Mouse (Mus musculus): ENCODE measurements around the gene Mlh1. TPM values are rescaled to one million over a fixed set of nuclear protein-coding genes. Genes with fewer than 3 reads are reported as not detected.

The Mlh1 gene
- polyA plus RNA-seq, 1 experiment, result 40.9 TPM

GRCm38 (mm10) chr9:111302196-111302831, 30.7 kb upstream of the Mlh1 start:
- TF ChIP-seq CTCF (IDR thresholded peaks at IDR 0.05; ENCODE audit: borderline replicate concordance, extremely low read depth, insufficient read depth, insufficient read length) (no peak), POLR2A (IDR thresholded peaks at IDR 0.05; ENCODE audit: borderline replicate concordance, extremely low read depth, insufficient read depth, insufficient read length, poor library complexity, severe bottlenecking) (no peak)
- DNase-seq (ENCODE audit: low read depth), result peak; percentile 46

GRCm38 (mm10) chr9:111298606-111299005, 27.0 kb upstream of the Mlh1 start:
- no peak for TF ChIP-seq CTCF (IDR thresholded peaks at IDR 0.05; ENCODE audit: borderline replicate concordance, extremely low read depth, insufficient read depth, insufficient read length)
- no peak for TF ChIP-seq POLR2A (IDR thresholded peaks at IDR 0.05; ENCODE audit: borderline replicate concordance, extremely low read depth, insufficient read depth, insufficient read length, poor library complexity, severe bottlenecking)
- DNase-seq (ENCODE audit: low read depth), result peak; percentile 28

DNA sequence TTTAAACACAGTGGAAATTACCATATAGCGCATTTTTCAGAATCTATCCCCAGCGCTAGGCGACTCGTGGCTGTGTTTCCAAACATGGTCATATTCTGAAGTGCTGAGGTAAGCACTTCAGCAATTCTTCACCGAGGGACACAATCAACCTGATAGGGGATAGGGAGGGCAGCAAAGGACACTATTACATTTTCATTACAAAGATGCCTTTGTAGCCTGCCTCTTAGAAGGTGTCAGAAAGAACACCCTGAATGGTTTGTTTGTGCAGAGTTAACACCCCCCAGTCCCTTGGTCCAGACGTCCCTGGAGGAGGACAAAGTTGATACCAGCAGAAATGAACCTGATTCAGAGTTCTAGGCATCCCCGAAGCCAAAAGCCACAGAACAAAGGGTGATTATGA, 24.8 kb upstream of the Mlh1 start:
- no peak for DNase-seq (ENCODE audit: low read depth)
- TF ChIP-seq POLR2A (IDR thresholded peaks at IDR 0.05; ENCODE audit: borderline replicate concordance, extremely low read depth, insufficient read depth, insufficient read length, poor library complexity, severe bottlenecking), result no peak
- no peak for TF ChIP-seq CTCF (IDR thresholded peaks at IDR 0.05; ENCODE audit: borderline replicate concordance, extremely low read depth, insufficient read depth, insufficient read length)

DNA sequence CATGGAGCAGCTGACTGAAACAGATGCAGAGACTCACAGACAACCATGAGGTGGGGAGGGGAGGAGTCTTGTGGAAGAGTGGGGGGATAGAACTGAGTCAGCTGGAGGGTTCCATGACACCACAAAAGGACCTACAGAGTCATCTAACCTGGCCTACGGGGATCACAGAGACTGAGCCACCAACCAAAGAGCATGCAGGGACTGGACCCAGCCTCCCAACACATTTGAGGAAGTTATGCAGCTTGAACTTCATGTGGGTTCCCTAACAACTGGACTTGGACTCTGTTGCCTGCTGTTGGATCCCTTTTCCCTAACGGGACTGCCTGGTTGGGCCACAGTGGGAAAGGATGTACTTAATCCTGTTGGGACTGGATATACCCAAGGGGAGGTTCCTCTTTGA, 23.7 kb upstream of the Mlh1 start:
- no peak for DNase-seq (ENCODE audit: low read depth)
- TF ChIP-seq POLR2A (IDR thresholded peaks at IDR 0.05; ENCODE audit: borderline replicate concordance, extremely low read depth, insufficient read depth, insufficient read length, poor library complexity, severe bottlenecking) (no peak), CTCF (IDR thresholded peaks at IDR 0.05; ENCODE audit: borderline replicate concordance, extremely low read depth, insufficient read depth, insufficient read length) (no peak)

DNA sequence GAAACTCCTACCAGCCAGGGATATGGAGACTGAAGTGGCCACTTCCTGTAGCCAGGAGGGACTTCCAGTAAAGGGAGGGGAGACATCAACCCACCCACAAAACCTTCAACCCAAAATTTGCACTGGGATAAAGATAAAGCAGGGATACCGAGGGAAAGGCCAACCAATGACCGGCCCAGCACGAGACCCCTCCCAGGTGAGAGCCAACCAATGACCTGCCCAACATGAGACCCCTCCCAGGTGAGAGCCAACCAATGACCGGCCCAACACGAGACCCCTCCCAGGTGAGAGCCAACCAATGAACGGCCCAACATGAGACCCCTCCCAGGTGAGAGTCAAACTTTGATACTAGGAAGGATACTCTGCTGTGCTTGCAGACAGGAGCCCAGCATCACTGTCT, 23.3 kb upstream of the Mlh1 start:
- no peak for TF ChIP-seq POLR2A (IDR thresholded peaks at IDR 0.05; ENCODE audit: borderline replicate concordance, extremely low read depth, insufficient read depth, insufficient read length, poor library complexity, severe bottlenecking)
- no peak for TF ChIP-seq CTCF (IDR thresholded peaks at IDR 0.05; ENCODE audit: borderline replicate concordance, extremely low read depth, insufficient read depth, insufficient read length)

GRCm38 (mm10) chr9:111293234-111293633, 21.6 kb upstream of the Mlh1 start:
- TF ChIP-seq CTCF (IDR thresholded peaks at IDR 0.05; ENCODE audit: borderline replicate concordance, extremely low read depth, insufficient read depth, insufficient read length) (no peak), POLR2A (IDR thresholded peaks at IDR 0.05; ENCODE audit: borderline replicate concordance, extremely low read depth, insufficient read depth, insufficient read length, poor library complexity, severe bottlenecking) (no peak)
- no peak for DNase-seq (ENCODE audit: low read depth)

More for the DNA sequence above, 23.3 kb upstream of the Mlh1 start:
- DNase-seq (ENCODE audit: low read depth), result no peak

- DNase-seq (ENCODE audit: low read depth), result peak; percentile 49
- no peak for TF ChIP-seq CTCF (IDR thresholded peaks at IDR 0.05; ENCODE audit: borderline replicate concordance, extremely low read depth, insufficient read depth, insufficient read length)
- no peak for TF ChIP-seq POLR2A (IDR thresholded peaks at IDR 0.05; ENCODE audit: borderline replicate concordance, extremely low read depth, insufficient read depth, insufficient read length, poor library complexity, severe bottlenecking)
Observed at GRCm38 (mm10) chr9:111290539-111291100, 19.0 kb upstream of the Mlh1 start.

GRCm38 (mm10) chr9:111289832-111290339, 18.3 kb upstream of the Mlh1 start:
- TF ChIP-seq POLR2A (IDR thresholded peaks at IDR 0.05; ENCODE audit: borderline replicate concordance, extremely low read depth, insufficient read depth, insufficient read length, poor library complexity, severe bottlenecking) (no peak), CTCF (IDR thresholded peaks at IDR 0.05; ENCODE audit: borderline replicate concordance, extremely low read depth, insufficient read depth, insufficient read length) (peak; percentile 100)
- peak; percentile 87 for DNase-seq (ENCODE audit: low read depth)

- no peak for TF ChIP-seq CTCF (IDR thresholded peaks at IDR 0.05; ENCODE audit: borderline replicate concordance, extremely low read depth, insufficient read depth, insufficient read length)
- TF ChIP-seq POLR2A (IDR thresholded peaks at IDR 0.05; ENCODE audit: borderline replicate concordance, extremely low read depth, insufficient read depth, insufficient read length, poor library complexity, severe bottlenecking), result no peak
- peak; percentile 25 for DNase-seq (ENCODE audit: low read depth)
Observed at GRCm38 (mm10) chr9:111289294-111289831, 17.8 kb upstream of the Mlh1 start.

GRCm38 (mm10) chr9:111287956-111288355, 16.4 kb upstream of the Mlh1 start:
- no peak for TF ChIP-seq POLR2A (IDR thresholded peaks at IDR 0.05; ENCODE audit: borderline replicate concordance, extremely low read depth, insufficient read depth, insufficient read length, poor library complexity, severe bottlenecking)
- no peak for TF ChIP-seq CTCF (IDR thresholded peaks at IDR 0.05; ENCODE audit: borderline replicate concordance, extremely low read depth, insufficient read depth, insufficient read length)
- DNase-seq (ENCODE audit: low read depth), result no peak

DNA sequence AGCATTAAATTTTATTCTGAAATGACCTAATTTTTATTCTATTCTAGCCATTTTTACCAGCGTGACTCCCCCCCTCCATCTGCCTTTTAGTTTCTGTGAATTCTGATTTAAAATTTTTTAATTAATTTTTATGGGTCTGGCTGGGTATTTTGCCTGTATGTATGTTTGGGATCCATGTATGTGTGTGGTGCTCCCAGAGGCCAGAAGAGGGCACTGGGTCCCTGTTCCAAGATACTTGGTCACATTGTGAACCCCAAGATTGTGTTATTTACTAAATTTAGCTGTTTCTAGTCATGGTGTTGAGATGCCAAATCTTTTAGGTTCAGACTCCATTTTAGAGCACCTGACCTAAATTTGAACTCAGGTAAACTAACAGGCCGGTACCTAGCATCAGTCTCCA, 14.9 kb upstream of the Mlh1 start:
- peak; percentile 14 for DNase-seq (ENCODE audit: low read depth)
- TF ChIP-seq CTCF (IDR thresholded peaks at IDR 0.05; ENCODE audit: borderline replicate concordance, extremely low read depth, insufficient read depth, insufficient read length) (peak; percentile 3; the same call in 1 of the 2 replicates), POLR2A (IDR thresholded peaks at IDR 0.05; ENCODE audit: borderline replicate concordance, extremely low read depth, insufficient read depth, insufficient read length, poor library complexity, severe bottlenecking) (no peak)

All from brain, embryonic 14.5 days (tissue).